Mouse (Mus musculus) thymus, adult 2 months (tissue): ENCODE measurements around the gene Pced1a.

Experiments
- CTCF ChIP-seq: fragments of 200-500 bp; IDR thresholded peaks from 2 replicates; pipeline ENCODE4 v1.5.1; 2012; ENCODE audit warnings: mild to moderate bottlenecking, control low read depth, low read length, moderate library complexity, borderline replicate concordance; ENCODE audit not compliant: control insufficient read depth, poor library complexity, insufficient read depth; ENCODE audit errors: extremely low read depth
- POLR2A ChIP-seq: fragments of 200-500 bp; IDR thresholded peaks from 2 replicates; pipeline ENCODE4 v1.6.1; 2012; ENCODE audit warnings: mild to moderate bottlenecking, low read length, control low read depth, moderate library complexity; ENCODE audit not compliant: control insufficient read depth, poor library complexity, insufficient read depth; ENCODE audit errors: extremely low read depth

GRCm38 (mm10) chr2:130453421-130453820, 28.9 kb upstream of the Pced1a start:
- TF ChIP-seq POLR2A (no peak), CTCF (no peak)
